Mouse (Mus musculus) cerebellum, postnatal 25 days (tissue): Measurements from ENCODE around the gene Hmgcr.
"Not testable (repeated sequence)": the region's sequence is repeated elsewhere in the genome, so short reads cannot be mapped to it uniquely, and the experiment has no call there.

Experiments used
- DNase-seq, 2 experiments: peaks; one replicate each; pipeline ENCODE4 v3.0.0; 2021; ENCODE audit warnings: mixed read lengths in 2 of 2

The Hmgcr gene

GRCm38 (mm10) chr13:96670019-96670405 lies 724 bp downstream of the Hmgcr start:
- no peak for DNase-seq

DNA sequence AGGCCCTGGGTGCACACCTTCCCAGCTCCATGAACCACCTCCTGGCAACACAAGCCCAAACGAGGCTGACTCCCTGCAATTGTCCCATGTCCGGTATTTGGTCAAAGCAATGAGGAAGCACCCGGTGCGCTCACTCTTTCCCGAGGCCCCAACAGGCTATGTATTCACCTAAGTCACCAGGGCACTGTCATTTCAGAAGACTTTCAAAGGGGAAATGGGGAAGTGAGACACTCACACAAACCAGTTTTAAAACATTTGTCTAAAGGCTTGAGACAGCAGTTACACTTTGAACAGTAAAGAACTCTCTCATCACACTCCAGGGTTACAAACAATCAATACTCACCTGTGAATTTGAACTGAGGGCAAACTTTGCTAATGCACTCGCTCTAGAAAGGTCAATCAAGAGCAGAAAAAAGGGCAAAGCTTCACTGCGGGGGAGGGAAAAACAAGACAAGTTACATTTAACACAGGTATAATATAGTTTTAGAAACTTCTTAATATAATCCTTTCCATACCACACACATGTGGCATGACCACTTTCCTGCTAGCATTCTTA lies 6.2 kb downstream of the Hmgcr start:
- DNase-seq: no peak

DNA sequence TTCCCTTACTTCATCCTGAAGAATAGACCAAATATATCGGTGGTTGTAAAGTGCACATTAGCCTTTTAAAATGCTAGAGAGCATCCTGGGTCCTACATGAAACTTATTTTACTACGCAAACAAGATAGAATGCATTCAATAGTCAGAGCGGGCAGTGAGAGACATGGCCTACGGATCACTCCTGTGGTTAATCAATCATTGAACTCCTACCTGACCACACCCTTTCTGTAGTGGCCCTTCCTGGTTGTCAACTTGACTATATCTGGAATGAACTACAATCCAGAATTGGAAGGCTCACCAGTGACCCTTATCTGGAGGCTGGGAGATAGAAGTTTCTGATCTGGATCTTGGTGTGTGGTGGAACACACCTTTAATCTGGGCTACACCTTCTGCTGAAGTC lies 7.6 kb downstream of the Hmgcr start:
- not testable (repeated sequence) for DNase-seq

DNA sequence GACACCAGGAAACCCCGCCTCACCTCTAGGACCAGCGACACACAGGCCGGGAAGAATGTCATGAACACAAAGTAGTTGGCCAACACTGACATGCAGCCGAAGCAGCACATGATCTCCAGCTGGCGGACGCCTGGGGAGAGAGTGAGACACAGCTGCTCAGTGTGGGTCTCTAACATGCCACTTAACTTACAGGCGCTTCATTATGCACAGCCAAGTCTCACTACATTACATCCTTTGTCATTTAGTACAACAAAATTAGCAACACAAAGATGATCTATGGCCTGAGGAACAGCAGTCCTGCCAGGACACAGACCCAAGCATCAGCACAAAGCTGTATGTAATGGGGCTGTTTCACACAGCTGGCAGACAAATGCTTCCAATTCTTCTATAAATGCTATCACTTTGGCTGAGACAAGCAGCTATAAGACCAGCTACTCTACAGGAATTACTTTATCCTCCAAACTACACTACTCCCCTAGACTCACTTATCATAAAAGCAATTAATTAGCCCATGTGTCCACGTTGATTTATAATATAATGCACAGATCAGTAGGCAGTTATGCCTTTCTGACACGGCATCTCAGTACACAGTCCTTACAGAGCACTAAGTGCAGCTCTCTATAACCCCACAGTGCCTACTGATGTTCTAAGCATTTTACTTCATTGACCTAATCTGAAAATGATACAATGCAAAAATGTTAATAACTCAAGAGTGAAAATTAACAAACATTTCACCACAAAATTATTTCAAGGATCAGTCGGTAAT lies 10.5 kb downstream of the Hmgcr start:
- no peak for DNase-seq

DNA sequence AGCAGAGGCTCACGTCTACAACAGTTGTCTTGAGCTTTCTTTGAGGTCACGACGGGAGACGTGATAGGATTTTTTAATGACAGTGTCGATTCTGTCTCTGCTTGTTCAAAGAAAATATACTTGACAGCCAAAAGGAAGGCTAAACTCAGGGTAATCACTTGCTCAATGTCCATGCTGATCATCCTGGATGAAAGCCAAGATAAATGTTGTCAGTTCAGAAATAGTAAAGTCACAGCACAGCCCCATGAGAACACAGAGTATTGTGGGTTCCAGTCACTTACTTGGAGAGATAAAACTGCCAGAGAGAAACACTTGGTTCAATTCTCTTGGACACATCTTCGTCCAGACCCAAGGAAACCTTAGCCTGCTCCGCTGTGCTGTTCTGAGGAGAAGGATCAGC lies 11.8 kb downstream of the Hmgcr start:
- DNase-seq: no peak

DNA sequence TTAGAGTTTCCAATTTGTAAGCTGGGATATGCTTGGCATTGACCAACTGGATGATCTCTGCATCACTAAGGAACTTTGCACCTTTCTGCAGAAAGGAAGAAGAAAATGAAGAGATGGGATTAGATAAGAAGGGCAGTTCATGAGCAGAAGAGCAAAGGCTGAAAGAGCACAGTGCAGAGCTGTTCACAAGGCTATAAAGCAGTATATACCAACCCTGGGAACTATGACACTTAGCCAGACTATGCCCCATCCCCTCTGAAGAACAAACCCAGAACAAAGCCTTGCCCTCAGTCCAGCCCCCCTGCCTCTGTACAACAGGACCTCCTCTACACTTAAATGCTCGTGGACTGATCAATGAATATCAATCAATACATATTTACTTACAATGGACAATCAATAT lies 14.1 kb downstream of the Hmgcr start:
- DNase-seq: no peak

- DNase-seq: no peak
Measured at GRCm38 (mm10) chr13:96653041-96653440, 17.7 kb downstream of the Hmgcr start.

- no peak for DNase-seq
Measured at GRCm38 (mm10) chr13:96645822-96646221, 24.9 kb downstream of the Hmgcr start.

DNA sequence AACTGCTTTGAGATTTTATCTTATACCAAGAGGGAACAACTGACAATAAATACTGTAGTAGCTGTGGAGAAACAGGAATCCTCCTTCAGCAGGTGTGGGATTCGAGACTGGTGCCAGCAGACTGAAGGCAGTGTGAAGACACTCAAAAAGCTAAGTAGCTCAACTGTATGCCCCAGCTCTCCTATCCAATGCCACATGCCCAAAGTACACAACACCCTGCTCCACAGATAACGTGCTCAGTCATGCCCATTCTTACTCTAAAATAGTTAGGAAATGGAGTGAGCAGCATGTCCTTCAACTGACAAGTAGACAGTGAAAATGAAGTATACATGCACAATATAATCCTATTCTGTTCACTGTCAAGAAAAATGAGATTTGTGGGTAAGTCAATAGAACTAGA lies 26.6 kb downstream of the Hmgcr start:
- no peak for DNase-seq

- DNase-seq: no peak
Measured at GRCm38 (mm10) chr13:96630396-96630795, 40.3 kb downstream of the Hmgcr start.

- no peak for DNase-seq
Measured at GRCm38 (mm10) chr13:96620891-96621290, 49.8 kb downstream of the Hmgcr start.

GRCm38 (mm10) chr13:96614615-96615014 lies 56.1 kb downstream of the Hmgcr start:
- DNase-seq: no peak

- no peak for DNase-seq
Measured at GRCm38 (mm10) chr13:96604242-96604641, 66.5 kb downstream of the Hmgcr start.

GRCm38 (mm10) chr13:96599182-96599581 lies 71.6 kb downstream of the Hmgcr start:
- DNase-seq: no peak
